Mouse (Mus musculus) retina, embryonic 14.5 days (tissue): Measurements from ENCODE around the gene Wnt7b.
A peak's percentile ranks its signal among the peaks of the same experiment; 100 is the strongest.

Experiments used
- DNase-seq: peaks from one replicate; pipeline ENCODE4 v3.0.0-alpha.2; 2015; ENCODE audit warnings: low spot score

The Wnt7b gene

DNA sequence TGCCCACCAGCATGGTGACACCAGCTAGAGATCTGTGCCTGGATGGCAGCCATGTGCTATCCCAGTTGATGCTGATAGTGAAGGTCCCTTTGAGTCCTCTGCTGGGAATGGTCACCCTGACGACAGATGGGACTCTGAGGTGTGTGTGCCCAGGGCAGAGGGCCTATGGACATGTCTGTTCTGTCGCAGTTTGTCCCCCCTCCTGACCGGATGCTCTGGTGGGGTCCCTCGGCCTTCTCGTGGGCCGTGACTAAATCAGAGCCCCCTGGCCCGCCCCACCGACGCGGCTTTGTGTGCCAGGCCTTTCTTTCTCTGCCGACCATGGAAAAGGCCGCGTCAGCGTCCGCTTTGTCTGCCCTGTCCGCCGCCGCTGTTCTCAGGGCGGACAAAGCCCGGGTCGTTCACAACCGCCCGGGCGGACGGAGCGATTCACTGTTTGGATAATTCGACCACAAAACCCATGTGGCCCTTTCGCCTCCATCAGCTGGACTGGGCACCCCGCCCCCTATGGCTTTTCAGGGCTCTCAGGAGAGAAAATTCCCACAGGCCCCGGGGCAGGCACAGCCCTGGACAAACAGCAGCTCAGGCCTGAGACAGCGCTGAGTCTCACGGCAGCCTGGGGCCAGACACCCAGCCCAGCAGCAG lies 74.8 kb downstream of the Wnt7b start:
- DNase-seq: peak; percentile 65

- DNase-seq: no peak
Measured at GRCm38 (mm10) chr15:85506680-85507079, 75.6 kb downstream of the Wnt7b start.

GRCm38 (mm10) chr15:85505118-85505925 lies 77.0 kb downstream of the Wnt7b start:
- DNase-seq: no peak

DNA sequence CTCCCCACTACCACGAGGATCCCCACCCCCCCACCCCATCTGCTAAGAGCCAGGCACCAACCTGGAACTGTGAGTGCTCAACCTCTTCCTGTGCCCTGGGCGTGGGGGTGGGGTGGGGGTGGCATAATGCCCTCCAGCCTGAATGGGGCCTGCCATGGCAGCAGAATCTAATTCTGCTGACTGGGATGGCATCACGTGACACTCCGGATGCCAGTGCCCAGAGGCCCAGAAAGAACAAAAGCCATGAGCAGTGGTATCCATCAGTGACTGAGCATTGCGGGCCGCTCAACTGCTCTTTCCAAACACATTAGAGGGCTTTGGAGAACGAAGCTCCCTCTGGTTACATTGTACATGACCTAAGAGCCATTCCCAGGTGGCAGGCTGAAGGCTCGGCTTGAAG lies 79.1 kb downstream of the Wnt7b start, which contains the start of gene 7530416G11Rik:
7530416G11Rik (minus strand) TSS at position 101 of the 400 bp plus-strand sequence.
- no peak for DNase-seq

GRCm38 (mm10) chr15:85500267-85500666 lies 82.0 kb downstream of the Wnt7b start:
- no peak for DNase-seq

GRCm38 (mm10) chr15:85497981-85498475 lies 84.2 kb downstream of the Wnt7b start:
- peak; percentile 82 for DNase-seq

DNA sequence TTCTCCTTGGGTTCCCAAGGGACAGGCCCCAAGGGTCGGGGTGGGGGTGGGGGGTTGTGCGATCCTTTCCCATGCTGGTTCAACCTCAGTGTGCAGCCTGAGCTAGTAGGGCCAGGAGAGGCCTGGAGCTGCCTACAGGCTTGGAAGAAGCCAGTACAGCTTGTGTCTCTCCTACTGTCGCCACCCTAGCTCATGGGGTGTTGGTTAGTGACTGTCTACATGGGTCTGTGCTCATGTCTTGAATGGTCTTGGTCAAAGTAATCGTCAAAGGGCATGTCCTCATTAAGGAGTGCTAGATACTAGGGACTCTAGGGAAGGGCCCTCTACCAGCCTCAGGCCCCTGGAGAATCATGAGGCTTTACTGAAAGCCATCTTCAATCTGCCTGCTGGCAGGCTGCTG lies 84.7 kb downstream of the Wnt7b start:
- DNase-seq: no peak

GRCm38 (mm10) chr15:85494163-85494621 lies 88.1 kb downstream of the Wnt7b start:
- DNase-seq: no peak

- DNase-seq: peak; percentile 82
Measured at GRCm38 (mm10) chr15:85489751-85490150, 92.5 kb downstream of the Wnt7b start.

GRCm38 (mm10) chr15:85488900-85489299 lies 93.4 kb downstream of the Wnt7b start:
- no peak for DNase-seq
